Mouse (Mus musculus): ENCODE measurements around the gene Nrl.

Nrl gene

DNA sequence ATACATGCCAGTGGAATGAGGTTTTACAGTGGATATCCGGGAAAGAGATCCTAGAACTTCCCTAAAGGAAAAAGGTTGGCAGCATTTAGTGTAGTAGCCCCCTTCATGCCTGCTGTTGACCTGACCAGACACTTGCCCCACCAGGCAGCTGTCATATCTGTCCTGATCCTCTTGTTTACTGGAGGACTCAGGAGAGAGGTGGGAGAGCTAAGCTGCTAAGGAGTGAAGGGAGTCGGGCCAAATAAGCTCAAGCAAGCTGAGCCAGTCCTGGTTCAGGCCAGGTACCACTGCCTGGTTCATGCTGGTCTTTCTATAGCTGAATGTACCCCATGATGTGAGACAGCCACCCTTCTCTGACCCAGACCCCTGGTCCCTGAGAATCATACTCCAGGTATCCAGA is 1.9 kb upstream of the Nrl start:
- DNase-seq = no peak

DNA sequence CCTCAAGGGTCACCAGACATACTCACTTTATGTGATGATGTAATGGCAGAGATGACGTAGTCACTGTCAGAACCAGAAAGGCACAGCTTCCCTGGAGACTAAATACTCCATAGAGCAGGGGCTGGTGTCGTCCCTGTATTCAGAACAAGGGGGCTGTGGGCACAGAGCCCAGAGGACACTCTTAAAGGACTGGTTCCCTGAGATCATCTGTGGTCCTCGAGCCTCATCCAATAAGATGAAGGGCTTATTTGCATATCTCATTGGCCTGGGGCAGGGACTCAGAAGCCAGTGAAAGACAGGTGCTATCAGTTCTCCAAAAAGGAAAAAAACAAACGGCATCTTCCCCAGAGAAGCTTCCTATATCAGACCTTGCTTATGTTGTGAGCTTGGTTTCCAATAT is 719 bp downstream of the Nrl start:
- no peak for DNase-seq

DNA sequence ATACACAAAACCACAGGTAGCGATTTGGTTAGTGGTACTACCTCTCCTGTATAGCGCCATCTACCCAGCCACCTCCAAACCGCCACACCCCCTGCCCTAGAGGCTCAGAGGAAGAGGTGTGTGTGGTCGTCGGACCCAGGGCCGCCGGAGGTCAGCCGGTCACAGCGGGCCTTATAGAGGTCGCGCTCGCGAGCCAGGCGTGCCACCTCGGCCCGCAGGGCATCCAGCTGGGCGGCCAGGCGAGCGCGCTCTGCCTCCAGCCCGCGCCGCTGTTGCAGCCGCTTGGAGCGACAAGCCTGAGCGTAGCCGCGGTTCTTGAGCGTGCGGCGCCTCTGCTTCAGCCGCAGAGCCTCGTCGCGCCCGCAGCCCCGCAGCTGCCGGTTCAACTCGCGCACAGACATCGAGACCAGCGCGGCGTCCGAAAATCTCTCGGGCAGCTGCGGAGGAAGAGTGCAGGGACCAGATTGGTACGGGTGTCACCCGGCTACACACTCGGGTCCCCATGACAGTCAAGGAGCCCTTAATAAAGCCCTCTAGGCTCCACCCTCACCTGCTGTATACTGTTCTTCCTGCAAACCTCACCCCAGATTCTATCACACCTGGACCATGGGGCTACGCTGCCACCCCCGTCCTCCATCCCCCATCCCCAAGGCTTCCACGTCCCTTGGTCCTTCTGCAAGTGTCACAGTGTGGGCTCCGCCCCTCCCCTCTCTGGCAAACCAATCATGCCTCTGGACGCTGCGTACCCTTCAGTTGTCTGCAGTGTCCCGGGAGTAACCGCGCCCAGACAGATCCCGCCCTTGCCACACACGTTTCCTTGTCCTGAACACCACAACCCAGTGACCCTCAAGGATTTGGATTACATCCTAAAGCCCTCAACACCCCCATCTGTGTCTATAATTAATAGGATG is 4.1 kb downstream of the Nrl start:
- DNase-seq = peak; percentile 16 to 29

DNA sequence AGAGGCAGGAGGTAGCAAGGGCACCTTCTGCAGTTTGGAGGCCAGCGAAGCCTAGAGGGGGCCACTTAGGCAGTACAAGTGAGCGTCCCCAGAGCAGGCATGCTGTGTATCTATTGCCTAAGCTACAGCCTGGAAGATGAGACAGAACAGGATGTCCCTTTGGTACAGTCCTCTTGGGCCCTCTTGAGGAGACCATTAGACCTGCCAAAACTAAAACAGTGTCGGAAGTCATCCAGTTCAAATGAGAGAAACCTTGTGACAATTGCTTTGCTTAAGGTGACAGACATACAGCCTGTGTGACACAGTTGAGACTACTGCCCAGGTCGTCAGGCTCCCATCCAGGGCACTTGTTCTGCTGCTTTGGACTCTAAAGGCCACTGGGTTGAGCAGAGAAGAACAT is 5.2 kb downstream of the Nrl start:
- DNase-seq = no peak

DNA sequence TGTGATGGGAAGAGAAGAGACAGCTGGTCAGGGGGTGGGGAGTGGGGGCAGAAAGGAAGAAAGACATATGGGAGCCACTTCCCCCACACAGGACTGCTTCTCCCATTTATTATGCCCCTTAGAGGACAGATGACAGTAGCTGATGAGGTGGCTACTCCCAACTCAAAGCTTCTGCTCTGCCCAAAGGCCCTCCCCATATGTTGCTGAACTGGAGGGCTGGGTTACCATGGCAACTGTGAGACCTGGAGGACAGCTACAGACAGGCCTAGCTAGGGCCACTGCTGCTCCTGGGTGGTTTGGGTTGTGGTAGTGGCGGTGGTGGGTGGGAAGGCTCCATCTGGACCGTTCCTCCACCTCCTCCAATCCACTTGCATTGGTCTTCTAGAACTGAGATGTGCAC is 5.9 kb downstream of the Nrl start:
- no peak for DNase-seq

DNA sequence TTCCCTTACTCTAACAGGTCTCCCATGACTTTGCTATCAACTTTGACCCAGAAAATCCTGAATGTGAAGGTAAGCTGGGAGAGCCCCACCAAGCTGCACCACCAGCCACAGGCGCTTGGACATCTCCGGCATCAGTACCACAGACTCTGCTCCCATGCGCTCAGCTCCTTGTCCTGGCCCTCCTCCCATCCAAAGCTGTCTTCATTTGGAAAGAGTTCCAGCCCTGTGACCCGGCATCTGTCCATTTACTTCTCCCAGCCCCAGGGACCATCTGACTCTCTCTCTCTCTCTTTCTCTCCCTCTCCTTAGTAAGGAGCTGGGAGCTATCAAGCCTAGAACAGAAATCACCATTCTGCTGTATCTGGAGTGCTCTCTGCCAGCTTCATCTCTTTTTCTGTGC is 8.9 kb downstream of the Nrl start:
- no peak for DNase-seq

DNA sequence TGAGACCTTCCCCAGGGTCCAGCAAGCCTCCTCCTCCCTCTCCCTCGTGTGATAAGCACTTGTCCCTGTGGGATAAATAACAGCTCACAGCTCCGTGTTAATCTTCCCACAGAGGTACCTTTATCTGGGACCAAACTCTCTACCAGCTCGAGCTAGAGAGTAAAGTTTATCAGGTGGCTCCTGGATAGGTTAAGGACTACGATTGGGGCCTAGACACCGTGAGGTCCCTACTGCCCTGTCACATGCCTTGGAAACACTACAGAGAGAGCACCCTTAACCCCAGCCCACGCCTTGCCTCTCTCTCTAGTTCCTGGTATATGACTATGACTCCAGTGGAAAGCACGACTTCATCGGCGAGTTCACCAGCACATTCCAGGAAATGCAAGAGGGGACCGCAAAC is 10.9 kb downstream of the Nrl start:
- no peak for DNase-seq

DNA sequence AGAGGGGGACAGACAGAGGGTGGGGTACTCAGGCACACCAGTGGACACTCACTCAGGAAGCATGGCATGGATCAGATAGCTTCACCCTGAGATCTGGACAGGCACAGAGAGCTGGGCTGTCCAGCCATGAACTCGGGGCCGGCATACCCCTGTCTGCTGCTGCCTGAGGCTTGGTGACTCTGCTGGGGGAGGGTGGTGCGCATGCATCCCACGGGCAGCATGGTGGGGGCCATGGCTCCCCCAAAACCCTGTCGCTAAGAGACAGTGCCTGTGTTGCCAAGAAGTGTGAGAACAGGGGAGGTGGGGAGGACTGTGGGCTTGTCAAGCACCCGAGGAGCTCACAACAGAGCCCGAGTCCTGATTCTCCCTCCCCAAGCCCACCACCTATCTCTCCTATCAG is 13.7 kb downstream of the Nrl start:
- no peak for DNase-seq

DNA sequence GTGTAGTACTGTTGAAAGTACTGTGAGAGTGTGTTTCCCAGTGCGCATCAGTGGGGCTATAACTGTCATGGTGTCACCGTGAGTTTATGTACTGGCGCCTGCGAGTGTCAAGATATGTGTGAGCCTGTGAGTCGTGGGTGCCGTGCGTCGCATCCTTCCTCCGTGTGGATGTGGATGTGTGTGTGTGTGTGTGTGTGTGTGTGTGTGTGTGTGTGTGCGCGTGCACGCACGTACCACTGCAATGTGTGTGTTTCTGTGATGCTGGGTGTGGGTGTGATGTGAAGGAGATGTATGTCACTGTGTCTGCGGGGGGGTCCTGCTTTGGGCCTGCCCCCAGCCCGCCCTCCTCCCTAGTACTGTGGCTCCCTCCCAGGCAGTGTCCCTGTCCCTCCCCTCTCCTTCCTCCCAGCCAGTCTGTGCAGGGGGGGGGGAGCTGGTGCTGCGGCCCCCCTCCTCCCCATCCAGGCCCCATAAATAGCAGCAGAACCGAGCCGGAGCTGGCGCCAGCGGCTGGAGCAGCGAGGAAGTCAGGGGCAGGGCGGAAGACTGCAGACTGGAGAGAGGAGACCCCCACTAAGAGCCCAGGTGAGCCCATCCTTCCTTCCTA is 14.6 kb downstream of the Nrl start, which contains the start of gene Cpne6:
Gene Cpne6, plus strand, starts transcription at position 321 of the 607 bp plus-strand sequence.
- DNase-seq = no peak

DNA sequence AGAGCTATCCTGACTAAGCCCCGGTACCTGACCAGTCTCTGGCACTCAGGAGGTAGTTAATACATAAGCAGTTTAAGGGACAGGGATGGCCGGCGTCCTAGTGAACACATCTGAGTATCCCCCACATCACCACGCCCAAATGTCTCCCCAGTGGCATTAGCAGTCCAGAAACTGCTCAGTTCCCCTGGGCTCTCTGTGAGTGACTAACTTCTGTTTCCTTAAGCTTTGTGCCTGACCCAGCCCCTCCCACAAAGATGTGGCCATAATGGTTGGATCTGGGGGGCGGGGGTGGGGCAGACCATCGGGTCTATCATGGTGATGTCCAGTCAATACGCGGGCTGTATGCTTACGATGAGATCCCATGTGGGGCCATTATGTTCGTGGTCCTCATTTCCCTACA is 15.2 kb downstream of the Nrl start:
- DNase-seq = no peak

DNA sequence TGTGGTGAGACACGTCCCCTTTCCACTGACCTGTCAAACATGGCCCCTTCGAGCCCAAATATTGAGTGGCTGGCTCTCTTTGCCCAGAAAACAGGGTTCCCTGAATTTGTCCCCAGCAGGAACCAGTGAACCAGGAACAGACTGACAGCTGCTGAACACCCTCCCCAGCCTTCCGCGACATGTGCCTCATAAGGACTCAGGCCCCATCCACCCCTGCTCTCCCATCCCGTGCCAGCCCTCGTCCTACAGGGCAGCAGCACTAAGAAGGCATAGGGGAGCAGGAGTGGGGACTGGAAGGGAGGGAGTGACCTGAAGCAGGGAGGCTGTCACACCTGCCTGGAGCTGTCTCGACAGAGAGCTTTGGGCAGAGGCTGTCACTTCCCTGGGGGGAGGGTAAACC is 17.0 kb downstream of the Nrl start:
- DNase-seq = no peak

DNA sequence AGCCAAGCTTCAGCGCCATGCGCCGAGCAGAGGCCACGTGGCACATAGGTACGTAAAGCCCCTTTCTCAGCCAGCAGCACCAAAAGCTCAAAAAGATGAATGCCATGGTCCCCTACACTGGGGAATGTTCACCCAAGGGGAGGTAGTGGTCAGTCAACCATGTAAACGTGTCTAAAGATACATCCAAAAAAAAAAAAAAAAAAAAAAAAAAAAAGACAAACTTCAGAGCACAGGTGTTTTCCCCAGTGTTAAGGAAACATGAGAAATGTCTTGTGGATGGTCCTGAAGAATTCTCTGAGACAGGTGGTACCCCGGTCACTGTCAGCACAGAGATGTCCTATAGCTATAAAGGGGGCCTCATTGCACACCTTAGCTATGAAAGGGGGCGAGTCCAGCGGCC is 19.2 kb downstream of the Nrl start:
- DNase-seq = no peak

DNA sequence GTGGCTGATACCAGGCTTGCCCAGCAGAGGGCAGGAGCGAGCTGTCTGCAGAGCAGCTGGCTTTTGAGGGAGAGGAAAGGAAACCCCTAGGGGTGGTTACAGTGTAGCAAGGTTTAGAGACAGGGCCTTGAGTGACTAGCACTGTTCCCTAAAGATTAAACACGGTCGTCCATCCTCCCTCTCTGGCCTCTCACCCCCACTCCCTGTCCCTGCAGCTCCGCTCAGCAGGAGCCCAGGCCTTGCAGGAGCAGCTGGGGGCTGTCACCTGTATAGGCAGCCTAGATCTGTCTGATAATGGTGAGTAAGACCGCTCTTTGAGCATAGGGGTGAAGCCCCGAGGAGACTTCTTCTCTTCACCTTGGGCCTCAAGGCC is 27.3 kb downstream of the Nrl start:
- DNase-seq = peak; percentile 94

DNA sequence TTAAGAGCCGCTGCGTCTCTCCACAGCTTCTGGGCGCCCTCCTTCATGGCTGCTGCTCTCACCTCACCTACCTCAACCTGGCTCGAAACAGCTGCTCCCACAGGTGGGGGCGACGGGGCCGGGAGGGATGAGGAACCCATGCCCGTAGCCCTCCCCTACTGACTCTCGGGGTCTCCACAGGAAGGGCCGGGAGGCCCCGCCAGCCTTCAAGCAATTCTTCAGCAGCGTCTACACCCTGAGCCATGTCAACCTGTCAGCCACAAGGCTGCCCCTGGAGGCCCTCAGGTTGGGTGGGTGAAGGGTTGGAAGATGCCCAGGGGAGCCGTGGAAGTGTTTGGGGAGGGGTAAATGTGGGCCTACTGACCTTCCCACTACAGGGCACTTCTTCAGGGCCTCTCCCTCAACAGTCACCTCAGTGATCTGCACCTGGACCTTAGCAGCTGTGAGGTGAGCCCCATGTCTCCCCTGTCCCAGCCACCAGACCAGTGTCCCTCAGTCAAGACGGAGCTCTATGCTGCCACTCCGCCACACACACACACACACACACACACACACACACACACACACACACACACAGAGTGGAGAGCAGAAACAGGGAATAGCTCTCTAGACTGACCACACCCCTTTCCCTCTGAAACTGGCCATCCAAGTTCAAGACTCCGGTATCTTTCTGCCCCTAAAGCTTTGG is 27.9 kb downstream of the Nrl start:
- no peak for DNase-seq

DNA sequence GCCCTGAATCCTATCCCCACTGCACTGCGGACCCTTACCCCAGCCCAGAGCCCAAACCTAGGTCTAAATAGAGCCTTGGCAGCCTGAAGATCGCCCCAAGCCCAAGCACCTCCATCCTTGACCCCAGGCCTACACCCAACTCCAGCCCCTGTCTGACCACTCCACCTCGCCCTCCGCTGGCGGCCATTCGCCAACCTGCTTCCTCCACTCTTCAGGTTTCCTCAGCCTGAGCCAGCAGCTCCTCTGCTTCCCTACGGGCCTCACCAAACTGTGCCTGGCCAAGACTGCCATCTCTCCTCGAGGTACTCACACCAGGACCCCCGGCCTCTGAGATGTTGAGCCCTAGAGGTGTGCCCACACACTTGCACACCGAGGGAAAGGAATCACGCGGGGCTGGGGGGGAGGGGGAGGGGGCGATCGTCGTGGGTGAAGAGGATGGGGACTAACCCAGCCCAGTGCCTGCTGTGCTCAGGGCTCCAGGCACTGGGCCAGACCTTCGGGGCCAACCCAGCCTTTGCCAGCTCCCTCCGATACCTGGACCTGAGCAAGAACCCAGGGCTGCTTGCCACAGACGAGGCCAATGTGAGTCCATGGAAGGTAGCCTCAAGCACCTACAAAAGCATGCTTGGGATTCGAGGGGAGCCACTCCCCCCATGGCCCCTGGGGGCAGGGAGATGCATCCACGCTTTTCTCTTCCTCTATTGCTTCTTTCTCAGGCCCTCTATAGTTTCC is 29.1 kb downstream of the Nrl start:
- no peak for DNase-seq

DNA sequence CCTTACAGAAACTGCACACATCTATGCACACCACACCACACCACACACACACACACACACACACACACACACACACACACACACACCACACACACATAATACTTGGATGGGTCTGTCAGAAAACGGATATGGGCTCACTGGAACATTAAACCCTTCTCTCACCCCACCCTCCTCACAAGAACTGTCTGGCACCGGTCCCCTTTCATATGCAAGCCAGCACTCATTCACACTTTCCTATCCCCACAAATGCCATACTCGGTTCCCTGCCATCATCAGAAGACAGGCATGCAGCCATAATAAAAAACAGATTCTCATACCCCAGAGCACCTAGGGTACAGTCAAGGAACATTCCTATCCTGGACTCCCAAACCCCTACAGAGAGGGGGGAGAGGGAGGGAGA is 32.7 kb downstream of the Nrl start:
- DNase-seq = no peak

DNA sequence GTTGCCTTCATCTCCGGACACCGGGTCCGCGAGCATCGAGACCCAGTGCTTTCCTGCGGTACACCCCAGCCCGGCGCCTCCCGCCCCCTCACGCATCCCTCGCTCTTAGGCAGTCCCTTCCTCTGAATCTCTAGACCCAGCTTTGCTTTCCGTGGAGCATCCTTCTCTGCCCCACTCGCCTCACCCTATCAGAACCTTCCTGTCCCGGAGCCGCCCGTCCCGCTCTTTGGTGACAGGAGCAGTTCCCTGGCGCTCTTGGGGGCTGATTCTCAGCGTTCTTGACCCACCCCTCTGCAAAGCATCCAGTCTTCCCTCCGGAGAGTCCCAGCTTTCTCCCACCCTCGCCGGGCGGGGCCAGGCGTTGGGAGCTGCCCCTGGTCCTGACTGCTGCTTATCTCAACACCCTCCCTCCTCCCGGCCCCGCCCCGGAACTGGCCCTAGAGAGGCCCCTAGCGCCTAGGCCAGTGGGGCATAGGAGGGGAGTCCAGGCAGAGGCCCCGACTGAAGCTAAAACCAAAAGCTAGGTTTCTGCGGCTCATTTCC is 33.4 kb downstream of the Nrl start:
- peak; percentile 41 to 47 for DNase-seq

DNA sequence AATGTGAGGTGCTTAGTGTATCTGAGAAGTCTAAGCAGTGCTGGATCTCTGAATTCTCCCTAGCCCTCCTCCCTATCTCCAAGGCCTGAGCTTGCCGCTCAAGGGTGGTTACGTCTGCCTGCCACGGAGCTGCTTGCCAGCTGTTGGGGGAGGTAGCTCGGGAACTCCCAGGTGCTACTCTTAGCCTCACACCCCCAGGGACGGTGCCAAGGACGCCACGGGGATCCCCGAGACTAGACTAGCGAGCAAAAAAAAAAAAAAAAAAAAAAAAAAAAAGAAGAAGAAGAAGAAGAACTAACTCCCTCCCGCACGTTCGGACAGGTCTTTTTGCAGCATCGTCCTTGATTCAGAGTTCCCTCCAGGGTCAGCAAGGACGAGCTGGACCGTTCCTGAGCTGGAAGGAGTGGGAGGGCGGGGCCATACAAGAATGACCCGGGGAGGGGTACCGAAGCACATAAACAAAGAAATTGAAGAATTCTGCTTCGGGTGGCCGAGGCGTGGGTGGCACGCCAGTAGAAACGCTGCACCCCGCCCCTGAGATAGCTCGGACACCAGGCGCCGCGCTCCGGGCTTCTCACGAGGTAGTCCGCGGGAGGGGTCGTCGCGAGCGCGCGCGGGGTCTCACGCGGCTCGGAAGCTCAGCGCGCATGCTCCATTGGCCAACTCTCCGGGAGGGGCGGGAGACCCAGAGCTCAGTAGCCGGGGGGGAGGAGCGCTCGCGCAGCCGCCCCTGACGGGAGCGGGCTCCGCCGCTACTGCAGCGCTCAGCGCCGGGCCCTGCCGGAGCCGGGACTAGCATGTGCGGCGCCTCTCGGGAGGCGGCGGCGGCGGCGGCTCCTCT is 34.2 kb downstream of the Nrl start, which contains the start of gene Carmil3:
Gene Carmil3, plus strand, starts transcription at position 291 of the 841 bp plus-strand sequence.
- peak; percentile 67 to 75 for DNase-seq

DNA sequence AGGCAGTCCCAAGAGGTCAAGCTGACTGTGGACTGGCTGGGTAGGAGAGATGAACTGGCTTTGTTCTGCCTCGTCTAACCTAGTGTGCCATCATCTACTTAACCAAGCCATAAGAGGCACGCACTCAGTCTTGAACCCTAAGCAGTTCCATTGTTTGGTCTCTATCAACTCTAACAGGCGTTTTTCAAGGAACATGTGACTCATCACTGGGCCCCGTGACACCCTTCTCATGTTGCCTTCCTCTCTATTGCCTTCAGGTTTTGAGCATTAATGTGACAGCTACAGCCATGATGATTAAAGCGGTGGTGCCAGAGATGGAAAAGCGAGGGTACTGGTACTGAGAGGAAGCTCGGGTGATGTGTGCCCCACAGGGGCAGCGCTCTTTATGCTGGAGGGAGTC is 37.9 kb downstream of the Nrl start:
- no peak for DNase-seq

DNA sequence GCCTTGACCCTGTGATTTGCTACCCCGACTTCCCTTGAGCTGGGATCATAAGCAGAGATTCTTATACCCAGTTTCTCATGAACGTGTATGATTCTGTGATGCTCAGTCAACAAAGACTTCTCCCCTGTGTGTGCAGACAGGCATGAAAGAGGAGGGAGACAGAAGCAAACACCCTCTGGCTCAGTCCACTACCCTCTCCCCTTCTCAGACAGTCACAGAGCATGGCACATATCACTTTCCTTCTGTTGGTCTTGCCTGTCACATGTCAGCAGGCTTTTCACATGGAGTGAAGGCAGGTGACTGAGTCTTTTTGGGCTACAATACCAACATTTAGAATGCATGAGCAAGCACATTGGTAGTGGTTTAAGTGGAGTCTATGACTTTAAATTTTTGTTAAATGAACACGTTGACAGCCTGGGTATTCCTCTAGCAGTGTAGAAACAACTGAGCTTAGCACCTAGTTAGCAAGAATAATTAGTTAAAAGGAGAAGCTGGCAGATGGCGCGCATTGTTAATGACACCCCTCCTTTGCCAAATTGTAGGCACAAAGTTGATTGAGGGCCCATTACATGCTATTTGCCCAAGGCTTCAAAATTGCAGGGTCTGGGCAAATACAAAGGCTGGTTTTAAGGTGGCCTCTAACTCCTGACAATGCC is 40.2 kb downstream of the Nrl start:
- no peak for DNase-seq

DNA sequence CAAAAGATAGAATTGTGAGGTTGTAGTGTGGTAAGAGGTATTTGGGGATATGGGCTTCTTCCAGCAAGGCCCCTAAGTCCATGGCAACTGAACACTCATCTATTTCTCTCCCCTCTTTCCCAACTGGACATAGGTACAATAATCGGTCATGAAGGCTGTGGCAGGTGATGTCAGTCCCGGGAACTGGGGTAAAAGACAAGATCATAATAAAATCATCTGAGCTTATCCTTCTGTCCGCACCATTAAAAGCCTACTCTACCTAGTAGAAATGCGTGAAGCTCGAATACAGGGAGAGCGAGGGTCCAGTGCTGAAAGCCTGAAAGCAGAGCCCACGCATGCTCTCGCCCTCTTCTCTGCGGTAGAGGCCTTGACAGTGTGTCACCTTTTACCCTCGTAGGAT is 45.2 kb downstream of the Nrl start:
- no peak for DNase-seq
